Mouse (Mus musculus) ES-Bruce4 (cell line): ENCODE results near the gene Calm1. TPM values are rescaled to one million over a fixed set of nuclear protein-coding genes. Genes with fewer than 3 reads are reported as not detected.

Experiments used
- H3K27ac ChIP-seq: 2 replicates; pipeline ENCODE4 v1.5.1; 2012; ENCODE audit warnings: low read length, inconsistent platforms; ENCODE audit not compliant: insufficient read depth
- H3K27me3 ChIP-seq: 2 replicates; pipeline ENCODE4 v1.6.1; 2012; ENCODE audit warnings: mild to moderate bottlenecking, low read length, inconsistent platforms; ENCODE audit not compliant: control insufficient read depth, poor library complexity, insufficient read depth, severe bottlenecking
- H3K36me3 ChIP-seq: 2 replicates; pipeline ENCODE4 v1.6.1; 2012; ENCODE audit warnings: inconsistent platforms, mild to moderate bottlenecking, low read length, moderate library complexity; ENCODE audit not compliant: control insufficient read depth, poor library complexity, insufficient read depth, severe bottlenecking
- H3K4me1 ChIP-seq: one replicate; pipeline ENCODE4 v1.8.1; 2011; ENCODE audit warnings: low read length; ENCODE audit not compliant: control insufficient read depth, insufficient read depth
- H3K4me3 ChIP-seq: 2 replicates; pipeline ENCODE4 v1.5.1; 2011; ENCODE audit warnings: low read depth, mild to moderate bottlenecking, low read length
- H3K9ac ChIP-seq: 2 replicates; pipeline ENCODE4 v1.6.1; 2012; ENCODE audit warnings: low read depth, mild to moderate bottlenecking, inconsistent platforms; ENCODE audit not compliant: poor library complexity, severe bottlenecking
- H3K9me3 ChIP-seq: replicated peaks from 2 replicates; pipeline ENCODE4 v1.6.1; 2012; ENCODE audit warnings: mild to moderate bottlenecking, low read length, inconsistent platforms; ENCODE audit not compliant: control insufficient read depth, poor library complexity, insufficient read depth, severe bottlenecking
- CTCF ChIP-seq: IDR thresholded peaks from one replicate; pipeline ENCODE4 v1.8.1; 2011; ENCODE audit warnings: low read depth, low read length
- EP300 ChIP-seq: IDR thresholded peaks from 2 replicates; pipeline ENCODE4 v1.6.1; 2011; ENCODE audit warnings: low read depth, low read length; ENCODE audit not compliant: insufficient read depth
- POLR2A ChIP-seq: IDR thresholded peaks from one replicate; pipeline ENCODE4 v1.8.1; 2011; ENCODE audit warnings: low read length; ENCODE audit not compliant: insufficient read depth
- polyA plus RNA-seq: library from polyadenylated mRNA; stranded (reverse); fragments of >200 nt; gene quantifications from 2 replicates; pipeline ENCODE4 v1.2.4, GENCODE M21; 2011; ENCODE audit warnings: low read depth; ENCODE audit not compliant: missing spikeins, insufficient read depth, insufficient read length

The Calm1 gene
- polyA plus RNA-seq, 1 experiment: 280 TPM

DNA sequence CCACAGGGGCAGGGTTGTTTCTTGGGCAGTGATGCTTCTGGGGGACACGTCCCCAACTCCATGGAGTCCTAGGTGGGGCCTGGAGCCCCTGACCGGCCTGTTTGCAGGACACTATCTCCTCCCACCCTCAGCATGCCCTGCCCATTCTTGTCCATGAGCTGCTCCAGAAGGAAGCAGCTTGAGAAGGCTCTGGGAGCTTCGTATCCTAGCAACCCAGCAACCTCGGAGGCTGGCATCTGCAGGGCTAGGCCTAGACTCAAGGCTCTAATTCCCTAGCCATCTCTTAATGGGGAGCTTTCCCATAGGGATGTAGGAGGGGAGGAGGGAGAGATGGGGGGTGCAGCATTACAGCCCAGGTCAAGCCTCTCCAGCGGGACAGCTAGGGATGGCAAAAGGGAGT is 45.3 kb downstream of the Calm1 start:
- Histone ChIP-seq H3K4me1 (no peaks in the 10 kb centered on the region), H3K27me3 (no peaks in the 10 kb centered on the region), H3K4me3 (no peak overlapping the region), H3K9ac (no peak overlapping the region), H3K27ac (no peak overlapping the region), H3K36me3 (no peaks in the 10 kb centered on the region), H3K9me3 (no peaks in the 10 kb centered on the region)
- no peak for TF ChIP-seq POLR2A
- TF ChIP-seq EP300: no peak
- no peak for TF ChIP-seq CTCF

DNA sequence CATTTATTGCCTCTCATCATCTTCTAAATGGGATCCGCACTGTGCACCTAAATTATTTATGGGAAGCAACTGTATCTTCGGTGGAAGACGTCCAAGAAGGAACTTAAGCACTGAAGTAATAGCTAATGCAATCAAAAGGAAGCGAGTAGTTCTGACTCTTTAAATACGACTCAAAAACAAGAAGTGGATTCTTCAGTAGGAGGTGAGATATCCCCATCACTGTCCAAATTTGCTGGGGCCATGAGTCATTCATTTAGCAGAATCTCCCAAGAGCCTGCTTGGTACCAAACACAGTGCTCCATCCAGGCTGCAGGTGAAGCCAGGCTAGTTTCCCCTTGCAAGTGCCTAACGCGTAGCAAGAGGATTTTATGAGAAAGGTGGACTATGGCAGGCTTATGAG is 49.9 kb downstream of the Calm1 start:
- H3K27me3 ChIP-seq: no peaks in the 10 kb centered on the region
- no peaks in the 10 kb centered on the region for H3K4me1 ChIP-seq
- no peaks in the 10 kb centered on the region for H3K36me3 ChIP-seq
- H3K27ac ChIP-seq: no peak overlapping the region
- H3K9me3 ChIP-seq: no peaks in the 10 kb centered on the region
- no peak overlapping the region for H3K4me3 ChIP-seq
- no peak for TF ChIP-seq POLR2A
- TF ChIP-seq CTCF: no peak
- TF ChIP-seq EP300: no peak
- no peak overlapping the region for H3K9ac ChIP-seq

GRCm38 (mm10) chr12:100254471-100254870 is 55.2 kb downstream of the Calm1 start:
- H3K9ac ChIP-seq: no peak overlapping the region
- no peaks in the 10 kb centered on the region for H3K27me3 ChIP-seq
- no peak overlapping the region for H3K27ac ChIP-seq
- no peaks in the 10 kb centered on the region for H3K9me3 ChIP-seq
- no peak overlapping the region for H3K4me3 ChIP-seq
- H3K36me3 ChIP-seq: no peaks in the 10 kb centered on the region
- TF ChIP-seq EP300 (no peak), CTCF (no peak), POLR2A (no peak)
- H3K4me1 ChIP-seq: no peaks in the 10 kb centered on the region

GRCm38 (mm10) chr12:100255441-100255949 is 56.3 kb downstream of the Calm1 start:
- Histone ChIP-seq H3K36me3 (no peaks in the 10 kb centered on the region), H3K4me3 (no peak overlapping the region), H3K27ac (no peak overlapping the region), H3K4me1 (no peaks in the 10 kb centered on the region), H3K9me3 (no peaks in the 10 kb centered on the region), H3K9ac (no peak overlapping the region), H3K27me3 (no peaks in the 10 kb centered on the region)
- TF ChIP-seq EP300: no peak
- TF ChIP-seq CTCF: no peak
- TF ChIP-seq POLR2A: no peak

GRCm38 (mm10) chr12:100257779-100258178 is 58.5 kb downstream of the Calm1 start:
- Histone ChIP-seq H3K4me1 (no peaks in the 10 kb centered on the region), H3K36me3 (no peaks in the 10 kb centered on the region), H3K9me3 (no peaks in the 10 kb centered on the region), H3K4me3 (no peak overlapping the region), H3K27me3 (no peaks in the 10 kb centered on the region), H3K9ac (no peak overlapping the region), H3K27ac (no peak overlapping the region)
- TF ChIP-seq EP300 (no peak), POLR2A (no peak), CTCF (no peak)

Other genes starting within 250 kb of the Calm1 start
- not detected in 2 replicates for gene Kcnk13, start 234.9 kb upstream of the Calm1 start, polyA plus RNA-seq
- gene Psmc1, start 89.3 kb upstream of the Calm1 start, polyA plus RNA-seq: 532 and 545 TPM in 2 replicates
- 14.9 and 17.6 TPM in 2 replicates for gene Nrde2, start 39.8 kb upstream of the Calm1 start, polyA plus RNA-seq